Mouse (Mus musculus) kidney, embryonic 14.5 days (tissue): ENCODE data around the gene Satb2. TPM values are rescaled to one million over a fixed set of nuclear protein-coding genes. Genes with fewer than 3 reads are reported as not detected.

ENCODE experiments used
- ATAC-seq: fragments of 200-750 bp; cut with Nextera tagmentation; 2 replicates; pipeline ENCODE4 v1.8.0; 2017; ENCODE audit warnings: moderate number of reproducible peaks, mild to moderate bottlenecking, moderate TSS enrichment, moderate library complexity; ENCODE audit not compliant: low FRiP score, low TSS enrichment
- H3K27ac ChIP-seq: fragments of 300-500 bp; sonication (generic); 2 replicates; pipeline ENCODE4 v1.5.1; 2014; ENCODE audit warnings: low read depth, mild to moderate bottlenecking, low read length, moderate library complexity, mixed read lengths
- H3K27me3 ChIP-seq: fragments of 300-500 bp; sonication (generic); 2 replicates; pipeline ENCODE4 v1.6.1; 2014; ENCODE audit warnings: mild to moderate bottlenecking, low read length; ENCODE audit not compliant: control insufficient read depth, insufficient read depth
- H3K36me3 ChIP-seq: fragments of 300-500 bp; sonication (generic); 2 replicates; pipeline ENCODE4 v1.6.1; 2014; ENCODE audit warnings: low read length, mixed read lengths; ENCODE audit not compliant: control insufficient read depth, insufficient read depth
- H3K4me1 ChIP-seq: fragments of 300-500 bp; sonication (generic); 2 replicates; pipeline ENCODE4 v1.6.1; 2014; ENCODE audit warnings: low read length, mixed read lengths; ENCODE audit not compliant: control insufficient read depth, insufficient read depth
- H3K4me2 ChIP-seq: fragments of 300-500 bp; sonication (generic); replicated peaks from 2 replicates; pipeline ENCODE4 v1.6.1; 2014; ENCODE audit warnings: low read depth, mild to moderate bottlenecking, low read length
- H3K4me3 ChIP-seq: fragments of 300-500 bp; sonication (generic); 2 replicates; pipeline ENCODE4 v1.5.1; 2014; ENCODE audit warnings: mild to moderate bottlenecking, low read length
- H3K9ac ChIP-seq: fragments of 300-500 bp; sonication (generic); 2 replicates; pipeline ENCODE4 v1.6.1; 2014; ENCODE audit warnings: low read depth, mild to moderate bottlenecking, low read length, moderate library complexity
- H3K9me3 ChIP-seq: fragments of 300-500 bp; sonication (generic); 2 replicates; pipeline ENCODE4 v1.6.1; 2016; ENCODE audit warnings: low read length; ENCODE audit not compliant: control insufficient read depth
- WGBS: fragments of 180-500 bp; shearing (Covaris S2); extraction: QIAGEN DNeasy Blood & Tissue Kit; methylation state at CpG from one replicate; pipeline ENCODE4 v1.1.7; 2014; 5-methylcytosine and 5-hydroxymethylcytosine counted together
- polyA plus RNA-seq: library from polyadenylated mRNA; unstranded; fragments of >200 nt; fragmentation: Nextera tagmentation; extraction: Ambion mirVana; gene quantifications from 2 replicates; pipeline ENCODE4 v1.2.1, GENCODE M21; 2014

Satb2 gene
- polyA plus RNA-seq, 1 experiment from 2014 or later: 2.0 TPM

GRCm38 (mm10) chr1:56888939-56889338 lies 89.5 kb downstream of the Satb2 start:
- Histone ChIP-seq H3K27me3 (no peaks in the 10 kb centered on the region), H3K36me3 (no peaks in the 10 kb centered on the region), H3K9ac (no peak overlapping the region), H3K4me2 (no peak overlapping the region), H3K9me3 (no peaks in the 10 kb centered on the region), H3K4me1 (no peaks in the 10 kb centered on the region), H3K4me3 (no peak overlapping the region), H3K27ac (no peak overlapping the region)
- 79% methylated on average over 1 of the region's 1 CpGs for WGBS
- no peak for ATAC-seq

DNA sequence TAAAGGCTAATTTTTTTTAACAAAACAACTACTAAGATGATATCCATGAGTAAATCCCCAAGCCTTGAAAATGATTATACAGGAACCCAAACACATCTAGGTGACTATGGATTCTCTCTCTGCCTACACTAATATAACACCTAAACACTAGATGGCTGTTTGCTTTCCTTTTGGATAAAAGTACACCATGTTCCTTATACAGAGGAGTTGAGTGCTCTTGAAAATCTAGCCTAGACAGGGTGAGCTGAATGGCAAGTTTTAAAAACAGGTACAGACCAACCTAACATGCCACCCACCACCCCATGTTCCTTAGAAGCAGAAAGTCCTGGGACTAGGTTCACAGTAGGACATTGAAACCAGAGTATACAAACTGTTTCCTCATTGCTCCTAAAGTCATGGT lies 90.9 kb downstream of the Satb2 start:
- H3K9me3 ChIP-seq: no peaks in the 10 kb centered on the region
- no peak overlapping the region for H3K4me3 ChIP-seq
- no peaks in the 10 kb centered on the region for H3K4me1 ChIP-seq
- no peaks in the 10 kb centered on the region for H3K36me3 ChIP-seq
- no peak overlapping the region for H3K9ac ChIP-seq
- no peak overlapping the region for H3K4me2 ChIP-seq
- H3K27ac ChIP-seq: no peak overlapping the region
- no peak for ATAC-seq
- no peaks in the 10 kb centered on the region for H3K27me3 ChIP-seq

DNA sequence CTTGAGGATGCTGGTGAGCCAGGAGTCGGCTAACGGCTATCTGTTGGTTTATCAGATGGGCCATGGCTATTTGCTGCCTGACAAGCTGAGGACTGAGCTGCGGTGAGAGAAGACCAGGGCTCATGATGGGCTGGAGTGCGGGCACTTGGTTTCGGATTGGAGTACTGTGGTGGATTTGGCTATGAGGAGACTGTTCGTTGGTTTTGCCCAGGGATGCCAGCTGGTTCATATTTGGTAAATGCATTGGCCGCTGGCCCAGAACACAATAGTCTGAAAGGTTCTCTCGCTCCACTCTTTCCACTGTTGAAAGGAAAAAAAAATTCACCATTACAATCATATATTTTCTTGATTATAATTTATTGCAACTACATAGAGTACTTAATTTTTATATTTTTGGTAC lies 107.0 kb downstream of the Satb2 start:
- H3K27me3 ChIP-seq: no peaks in the 10 kb centered on the region
- no peak overlapping the region for H3K27ac ChIP-seq
- no peak overlapping the region for H3K4me2 ChIP-seq
- H3K4me1 ChIP-seq: no peaks in the 10 kb centered on the region
- ATAC-seq: no peak
- 88% methylated on average over 8 of the region's 8 CpGs for WGBS
- H3K4me3 ChIP-seq: no peak overlapping the region
- no peaks in the 10 kb centered on the region for H3K9me3 ChIP-seq
- no peaks in the 10 kb centered on the region for H3K36me3 ChIP-seq
- no peak overlapping the region for H3K9ac ChIP-seq

- Histone ChIP-seq H3K4me2 (no peak overlapping the region), H3K36me3 (no peaks in the 10 kb centered on the region), H3K9me3 (no peaks in the 10 kb centered on the region), H3K27ac (no peak overlapping the region), H3K4me1 (no peaks in the 10 kb centered on the region), H3K9ac (no peak overlapping the region), H3K27me3 (no peaks in the 10 kb centered on the region), H3K4me3 (no peak overlapping the region)
- 69% methylated on average over 1 of the region's 1 CpGs for WGBS
- no peak for ATAC-seq
These were observed 113.2 kb downstream of the Satb2 start for GRCm38 (mm10) chr1:56865246-56865645.

- no peaks in the 10 kb centered on the region for H3K4me1 ChIP-seq
- no peak overlapping the region for H3K27ac ChIP-seq
- H3K36me3 ChIP-seq: no peaks in the 10 kb centered on the region
- no peak overlapping the region for H3K4me2 ChIP-seq
- H3K9ac ChIP-seq: no peak overlapping the region
- H3K9me3 ChIP-seq: no peaks in the 10 kb centered on the region
- H3K27me3 ChIP-seq: no peaks in the 10 kb centered on the region
- 82% methylated on average over 4 of the region's 4 CpGs for WGBS
- H3K4me3 ChIP-seq: no peak overlapping the region
- ATAC-seq: no peak
These were observed 115.7 kb downstream of the Satb2 start for GRCm38 (mm10) chr1:56862799-56863198.

- WGBS: 79% methylated on average over 8 of the region's 8 CpGs
- no peak overlapping the region for H3K27ac ChIP-seq
- no peak overlapping the region for H3K4me3 ChIP-seq
- no peaks in the 10 kb centered on the region for H3K9me3 ChIP-seq
- no peaks in the 10 kb centered on the region for H3K36me3 ChIP-seq
- no peak overlapping the region for H3K9ac ChIP-seq
- no peaks in the 10 kb centered on the region for H3K4me1 ChIP-seq
- no peaks in the 10 kb centered on the region for H3K27me3 ChIP-seq
- no peak for ATAC-seq
- no peak overlapping the region for H3K4me2 ChIP-seq
These were observed 121.2 kb downstream of the Satb2 start for GRCm38 (mm10) chr1:56857202-56857601.

DNA sequence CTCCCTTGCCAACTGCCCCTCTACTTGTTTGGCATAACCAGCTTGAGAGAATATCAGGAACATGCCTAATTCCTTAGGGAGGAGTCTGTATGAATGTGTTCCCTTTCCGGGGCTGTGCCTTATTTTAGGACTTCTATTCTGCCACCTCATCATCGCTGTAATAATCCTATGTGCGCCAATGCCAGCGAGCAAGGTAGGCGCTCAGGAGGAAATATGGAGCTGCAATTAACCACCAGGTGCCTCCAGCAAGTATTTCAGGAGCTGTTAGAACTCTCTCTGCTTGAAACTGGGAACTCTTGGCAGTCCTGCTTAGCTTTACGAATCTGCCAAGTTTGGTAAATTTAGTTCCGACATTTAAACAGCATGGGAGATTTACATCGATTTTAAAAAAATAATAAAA lies 128.0 kb downstream of the Satb2 start:
- Histone ChIP-seq H3K4me2 (no peak overlapping the region), H3K27ac (no peak overlapping the region), H3K9ac (no peak overlapping the region), H3K36me3 (no peaks in the 10 kb centered on the region), H3K4me1 (no peaks in the 10 kb centered on the region), H3K27me3 (no peaks in the 10 kb centered on the region), H3K9me3 (no peaks in the 10 kb centered on the region), H3K4me3 (no peak overlapping the region)
- no peak for ATAC-seq
- WGBS: 92% methylated on average over 8 of the region's 8 CpGs

DNA sequence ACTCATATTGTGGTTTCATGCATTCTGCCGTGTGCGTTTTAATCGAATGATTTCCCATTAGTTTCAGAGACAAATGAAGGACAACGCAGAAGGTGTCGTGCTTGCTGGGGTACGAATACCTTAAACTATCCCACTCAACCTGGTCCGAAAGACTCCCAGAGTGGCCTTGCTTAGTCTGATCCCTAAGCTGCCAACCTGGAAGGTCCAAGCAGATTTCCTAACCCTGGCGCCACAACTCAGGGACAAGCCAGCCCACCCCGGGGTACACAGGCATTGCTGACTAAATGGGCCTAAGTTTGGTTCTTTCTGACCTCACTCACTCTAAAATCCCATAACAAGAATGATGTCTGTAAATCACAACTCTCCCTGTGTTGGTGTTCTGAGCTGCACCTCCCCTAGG lies 132.1 kb downstream of the Satb2 start:
- H3K4me2 ChIP-seq: no peak overlapping the region
- H3K9me3 ChIP-seq: no peaks in the 10 kb centered on the region
- H3K27me3 ChIP-seq: no peaks in the 10 kb centered on the region
- H3K4me3 ChIP-seq: no peak overlapping the region
- no peak overlapping the region for H3K9ac ChIP-seq
- no peak for ATAC-seq
- WGBS: 93% methylated on average over 9 of the region's 9 CpGs
- H3K36me3 ChIP-seq: no peaks in the 10 kb centered on the region
- H3K4me1 ChIP-seq: no peaks in the 10 kb centered on the region
- no peak overlapping the region for H3K27ac ChIP-seq

GRCm38 (mm10) chr1:56845523-56846118 lies 132.8 kb downstream of the Satb2 start:
- no peak for ATAC-seq
- Histone ChIP-seq H3K9ac (no peak overlapping the region), H3K36me3 (no peaks in the 10 kb centered on the region), H3K27ac (no peak overlapping the region), H3K4me3 (no peak overlapping the region), H3K27me3 (no peaks in the 10 kb centered on the region), H3K9me3 (no peaks in the 10 kb centered on the region), H3K4me2 (no peak overlapping the region), H3K4me1 (no peaks in the 10 kb centered on the region)
- WGBS: 80% methylated on average over 8 of the region's 8 CpGs
